Mouse (Mus musculus) lung, postnatal 10 days (tissue): Measurements from ENCODE around the gene Corin.

Experiments
- DNase-seq: peaks from one replicate; pipeline ENCODE4 v3.0.0; 2021

Gene Corin

GRCm38 (mm10) chr5:72298418-72299104 lies 205.7 kb downstream of the Corin start:
- DNase-seq = no peak

- DNase-seq = no peak
These were observed 219.2 kb downstream of the Corin start for GRCm38 (mm10) chr5:72285077-72285476.

- DNase-seq = peak; percentile 24
These were observed 221.4 kb downstream of the Corin start for GRCm38 (mm10) chr5:72282907-72283306.

GRCm38 (mm10) chr5:72269652-72270051 lies 234.6 kb downstream of the Corin start:
- DNase-seq = peak; percentile 60

GRCm38 (mm10) chr5:72269204-72269603 lies 235.1 kb downstream of the Corin start:
- no peak for DNase-seq

GRCm38 (mm10) chr5:72266955-72267535 lies 237.2 kb downstream of the Corin start:
- DNase-seq = no peak

- no peak for DNase-seq
These were observed 240.0 kb downstream of the Corin start for GRCm38 (mm10) chr5:72264195-72264751.

GRCm38 (mm10) chr5:72261802-72262324 lies 242.4 kb downstream of the Corin start:
- DNase-seq = peak; percentile 33

GRCm38 (mm10) chr5:72259298-72259621 lies 245.0 kb downstream of the Corin start:
- peak; percentile 25 for DNase-seq

- no peak for DNase-seq
These were observed 245.6 kb downstream of the Corin start for GRCm38 (mm10) chr5:72258409-72259297.

- DNase-seq = no peak
These were observed 247.2 kb downstream of the Corin start for GRCm38 (mm10) chr5:72257084-72257483.

GRCm38 (mm10) chr5:72254958-72255357 lies 249.3 kb downstream of the Corin start:
- no peak for DNase-seq

- no peak for DNase-seq
These were observed 254.1 kb downstream of the Corin start for GRCm38 (mm10) chr5:72250180-72250579.
